Mouse (Mus musculus) hindbrain, embryonic 16.5 days (tissue): ENCODE data around the gene Lrwd1. TPM values are rescaled to one million over a fixed set of nuclear protein-coding genes. Genes with fewer than 3 reads are reported as not detected.
"Not testable (repeated sequence)": the region's sequence is repeated elsewhere in the genome, so short reads cannot be mapped to it uniquely, and the experiment has no call there.

ENCODE experiments used
- ATAC-seq: fragments of 200-750 bp; cut with Nextera tagmentation; 2 replicates; pipeline ENCODE4 v1.8.0; 2017; ENCODE audit warnings: moderate TSS enrichment, moderate library complexity
- H3K27ac ChIP-seq: fragments of 300-500 bp; sonication (generic); 2 replicates; pipeline ENCODE4 v1.5.1; 2014; ENCODE audit warnings: low read depth, mild to moderate bottlenecking, control low read depth, low read length, moderate library complexity
- H3K27me3 ChIP-seq: fragments of 300-500 bp; sonication (generic); replicated peaks from 2 replicates; pipeline ENCODE4 v1.6.1; 2014; ENCODE audit warnings: low read length; ENCODE audit not compliant: control insufficient read depth, insufficient read depth
- H3K36me3 ChIP-seq: fragments of 300-500 bp; sonication (generic); 2 replicates; pipeline ENCODE4 v1.6.1; 2014; ENCODE audit warnings: mild to moderate bottlenecking, low read length, moderate library complexity, mixed read lengths; ENCODE audit not compliant: control insufficient read depth, insufficient read depth
- H3K4me1 ChIP-seq: fragments of 300-500 bp; sonication (generic); 2 replicates; pipeline ENCODE4 v1.6.1; 2014; ENCODE audit warnings: low read depth, low read length; ENCODE audit not compliant: control insufficient read depth, insufficient read depth
- H3K4me2 ChIP-seq: fragments of 300-500 bp; sonication (generic); 2 replicates; pipeline ENCODE4 v1.6.1; 2014; ENCODE audit warnings: mild to moderate bottlenecking, low read length, control low read depth, moderate library complexity
- H3K4me3 ChIP-seq: fragments of 300-500 bp; sonication (generic); 2 replicates; pipeline ENCODE4 v1.5.1; 2014; ENCODE audit warnings: mild to moderate bottlenecking, low read length, control low read depth, moderate library complexity
- H3K9ac ChIP-seq: fragments of 300-500 bp; sonication (generic); 2 replicates; pipeline ENCODE4 v1.6.1; 2014; ENCODE audit warnings: low read depth, mild to moderate bottlenecking, control low read depth, low read length, moderate library complexity
- H3K9me3 ChIP-seq: fragments of 300-500 bp; sonication (generic); 2 replicates; pipeline ENCODE4 v1.6.1; 2014; ENCODE audit warnings: mild to moderate bottlenecking, low read length, moderate library complexity; ENCODE audit not compliant: control insufficient read depth
- WGBS: fragments of 180-500 bp; shearing (Covaris S2); extraction: QIAGEN DNeasy Blood & Tissue Kit; methylation state at CpG from one replicate; pipeline ENCODE4 v1.1.7; 2014; 5-methylcytosine and 5-hydroxymethylcytosine counted together
- polyA plus RNA-seq: library from polyadenylated mRNA; unstranded; fragments of >200 nt; fragmentation: Nextera tagmentation; extraction: Ambion mirVana; gene quantifications from 2 replicates; pipeline ENCODE4 v1.2.1, GENCODE M21; 2015

The Lrwd1 gene
- polyA plus RNA-seq, 1 experiment from 2014 or later = 25.2 TPM

DNA sequence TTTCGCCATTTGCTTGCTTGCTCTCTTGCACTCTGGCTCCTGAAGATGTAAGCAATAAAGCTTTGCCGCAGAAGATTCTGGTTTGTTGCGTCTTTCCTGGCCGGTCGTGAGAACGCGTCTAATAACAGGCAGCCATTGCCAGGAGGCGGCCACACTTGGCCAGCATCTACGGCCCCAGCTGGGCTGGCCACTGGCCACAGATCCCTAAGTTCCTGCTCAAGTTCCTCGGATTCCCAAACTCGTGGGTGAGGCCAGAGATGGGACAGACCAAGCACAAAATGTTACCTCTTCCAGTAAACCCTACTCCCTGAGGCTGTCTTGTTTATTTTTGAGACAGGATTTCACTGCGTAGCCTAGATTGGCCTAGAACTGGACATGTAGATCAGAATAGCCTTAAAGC, 24.2 kb upstream of the Lrwd1 start:
- H3K27ac ChIP-seq, H3K36me3 ChIP-seq, H3K9ac ChIP-seq, H3K27me3 ChIP-seq, H3K4me3 ChIP-seq, ATAC-seq, H3K4me2 ChIP-seq, H3K9me3 ChIP-seq, H3K4me1 ChIP-seq: not testable (repeated sequence)
- 86% methylated on average over 11 of the region's 12 CpGs for WGBS

DNA sequence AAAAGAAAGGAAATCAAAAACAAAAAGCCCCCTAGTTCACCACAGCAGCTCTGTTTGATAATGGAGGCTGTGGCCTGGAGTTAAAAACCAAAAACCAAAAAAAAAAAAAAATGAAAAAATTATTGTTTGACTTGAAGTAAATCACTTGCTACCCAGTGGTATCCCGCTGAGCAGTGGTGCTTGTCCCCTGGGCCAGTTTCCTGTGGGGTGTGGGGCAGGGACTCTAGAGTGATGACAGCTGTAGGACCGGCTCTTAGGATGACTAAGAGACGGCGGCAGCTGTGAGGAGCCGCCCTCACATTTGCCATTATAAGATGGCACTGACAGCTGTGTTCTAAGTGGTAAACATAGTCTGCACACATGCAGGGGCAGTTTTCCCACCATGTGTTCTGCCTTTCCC, 19.5 kb upstream of the Lrwd1 start:
- Histone ChIP-seq H3K4me2 (no peak overlapping the region), H3K27me3 (no peaks in the 10 kb centered on the region), H3K9me3 (no peaks in the 10 kb centered on the region), H3K4me3 (no peak overlapping the region), H3K27ac (no peak overlapping the region), H3K36me3 (no peaks in the 10 kb centered on the region; the same call in 1 of the 2 replicates), H3K4me1 (no peaks in the 10 kb centered on the region), H3K9ac (no peak overlapping the region)
- WGBS = 76% methylated on average over 5 of the region's 5 CpGs
- ATAC-seq = no peak

GRCm38 (mm10) chr5:136152365-136152764, 16.5 kb upstream of the Lrwd1 start:
- Histone ChIP-seq H3K9ac (no peak overlapping the region), H3K4me3 (no peak overlapping the region), H3K27me3 (no peaks in the 10 kb centered on the region), H3K4me1 (no peaks in the 10 kb centered on the region), H3K9me3 (no peaks in the 10 kb centered on the region), H3K4me2 (no peak overlapping the region), H3K36me3 (no peaks in the 10 kb centered on the region; the same call in 1 of the 2 replicates), H3K27ac (no peak overlapping the region)
- WGBS = 76% methylated on average over 8 of the region's 8 CpGs
- no peak for ATAC-seq

GRCm38 (mm10) chr5:136149134-136149576, 13.3 kb upstream of the Lrwd1 start:
- not testable (repeated sequence) for H3K9me3 ChIP-seq, H3K36me3 ChIP-seq, H3K4me1 ChIP-seq, H3K9ac ChIP-seq, H3K4me3 ChIP-seq, H3K4me2 ChIP-seq, H3K27me3 ChIP-seq, H3K27ac ChIP-seq
- WGBS = 76% methylated on average over 5 of the region's 5 CpGs
- ATAC-seq = peak; percentile 52; the same call in 1 of the 2 replicates

DNA sequence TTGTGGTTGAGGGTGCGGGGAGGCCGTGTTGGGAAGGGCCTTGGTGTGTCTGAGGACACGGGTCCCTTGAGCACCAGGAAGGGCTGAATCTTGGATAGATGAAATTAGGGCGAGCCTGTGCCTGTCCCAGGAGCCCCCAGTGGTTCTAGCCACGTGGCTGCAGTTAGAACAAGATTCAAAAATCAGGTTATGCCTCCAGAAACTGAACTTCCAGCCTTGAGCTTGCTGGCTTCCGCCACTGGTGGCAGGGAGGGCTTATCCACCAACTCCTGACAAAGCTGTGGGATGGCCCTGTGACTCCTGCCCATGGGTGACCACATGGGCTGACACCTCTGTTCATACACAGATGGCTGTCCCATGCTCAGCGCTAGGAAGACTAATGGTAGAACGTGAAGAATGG, 11.8 kb upstream of the Lrwd1 start:
- no peaks in the 10 kb centered on the region for H3K9me3 ChIP-seq
- 69% methylated on average over 8 of the region's 8 CpGs for WGBS
- H3K9ac ChIP-seq = no peak overlapping the region
- ATAC-seq = no peak
- no peaks in the 10 kb centered on the region for H3K27me3 ChIP-seq
- H3K4me2 ChIP-seq = no peak overlapping the region
- no peak overlapping the region for H3K27ac ChIP-seq
- no peaks in the 10 kb centered on the region for H3K4me1 ChIP-seq
- no peak overlapping the region for H3K4me3 ChIP-seq
- no peaks in the 10 kb centered on the region for H3K36me3 ChIP-seq

- Histone ChIP-seq H3K9me3 (no peaks in the 10 kb centered on the region), H3K36me3 (0 out of 2 replicates have a peak, but pooled peaks cover 2% of the 10 kb centered on the region), H3K4me1 (no peaks in the 10 kb centered on the region), H3K9ac (no peak overlapping the region), H3K27ac (no peak overlapping the region), H3K27me3 (no peaks in the 10 kb centered on the region), H3K4me2 (no peak overlapping the region), H3K4me3 (no peak overlapping the region)
- WGBS = 93% methylated on average over 1 of the region's 1 CpGs
- no peak for ATAC-seq
These were observed 11.1 kb upstream of the Lrwd1 start for GRCm38 (mm10) chr5:136146936-136147335.

DNA sequence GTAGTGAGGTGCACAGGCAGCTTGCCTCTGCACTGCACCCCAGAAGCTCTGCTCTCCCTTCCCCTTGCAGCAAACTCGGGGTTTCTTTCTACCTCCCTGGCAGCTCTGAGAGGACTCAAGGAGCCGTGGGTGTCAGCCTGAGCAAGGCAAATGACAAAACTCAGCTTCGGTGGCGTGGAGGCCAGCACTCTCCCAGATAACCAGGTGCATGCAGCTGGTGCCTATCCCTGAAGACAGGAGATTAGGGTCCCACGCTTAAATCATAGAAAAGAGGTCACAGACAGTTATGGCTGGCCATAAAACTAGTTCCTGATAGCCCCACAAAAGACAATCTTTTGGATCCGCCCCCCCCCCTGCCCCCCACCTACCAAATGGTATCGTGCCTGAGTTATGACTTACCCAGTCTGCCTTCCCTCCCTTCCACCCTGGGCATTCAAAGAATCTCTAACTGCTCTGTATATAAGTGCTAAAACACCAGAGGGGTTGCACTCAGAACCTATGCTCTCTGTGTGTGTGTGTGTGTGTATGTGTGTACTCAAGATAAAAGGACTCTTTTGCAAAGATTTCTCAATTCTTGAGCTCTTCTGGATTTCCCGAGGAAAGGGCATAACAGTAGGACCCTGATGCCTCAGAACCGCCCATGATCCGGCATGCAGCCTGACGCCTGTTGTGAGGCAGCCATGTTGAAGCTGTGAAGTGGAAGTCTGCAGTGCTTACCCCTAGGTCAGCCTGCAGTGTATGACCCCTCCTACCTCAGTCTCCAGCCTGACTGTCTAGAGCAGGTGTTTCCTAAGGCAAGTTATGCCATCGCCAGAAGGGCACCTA, 8.9 kb upstream of the Lrwd1 start:
- WGBS = 75% methylated on average over 12 of the region's 12 CpGs
- Histone ChIP-seq H3K27me3 (no peaks in the 10 kb centered on the region), H3K4me2 (no peak overlapping the region), H3K27ac (no peak overlapping the region), H3K36me3 (peaks cover 17% of the 10 kb centered on the region), H3K4me3 (no peak overlapping the region), H3K4me1 (no peaks in the 10 kb centered on the region), H3K9ac (no peak overlapping the region), H3K9me3 (no peaks in the 10 kb centered on the region)
- no peak for ATAC-seq

GRCm38 (mm10) chr5:136143161-136143755, 7.4 kb upstream of the Lrwd1 start:
- Histone ChIP-seq H3K9me3 (no peaks in the 10 kb centered on the region), H3K4me2 (no peak overlapping the region), H3K4me3 (no peak overlapping the region), H3K4me1 (no peaks in the 10 kb centered on the region), H3K36me3 (peaks cover 21% of the 10 kb centered on the region), H3K9ac (no peak overlapping the region), H3K27ac (no peak overlapping the region), H3K27me3 (no peaks in the 10 kb centered on the region)
- WGBS = 95% methylated on average over 6 of the region's 6 CpGs
- no peak for ATAC-seq

- H3K27ac ChIP-seq = no peak overlapping the region
- H3K4me1 ChIP-seq = no peaks in the 10 kb centered on the region; the same call in 1 of the 2 replicates
- no peaks in the 10 kb centered on the region for H3K9me3 ChIP-seq
- no peak overlapping the region for H3K9ac ChIP-seq
- H3K4me3 ChIP-seq = no peak overlapping the region
- no peak for ATAC-seq
- peaks cover 21% of the 10 kb centered on the region for H3K36me3 ChIP-seq
- H3K27me3 ChIP-seq = no peaks in the 10 kb centered on the region
- H3K4me2 ChIP-seq = no peak overlapping the region
- WGBS = 87% methylated on average over 5 of the region's 5 CpGs
These were observed 6.9 kb upstream of the Lrwd1 start for GRCm38 (mm10) chr5:136142746-136143145.
